Mouse (Mus musculus) cerebellum, postnatal 10 days (tissue): ENCODE data around the gene Acbd4.

Experiments
- DNase-seq, 2 experiments: peaks; one replicate each; pipeline ENCODE4 v3.0.0; 2021; ENCODE audit warnings: mixed read lengths in 2 of 2

Gene Acbd4

GRCm38 (mm10) chr11:103114270-103114943, 12.9 kb downstream of the Acbd4 start:
- no peak for DNase-seq

GRCm38 (mm10) chr11:103115163-103116007, 13.9 kb downstream of the Acbd4 start:
- DNase-seq = peak; percentile 88 to 90

- DNase-seq = peak; percentile 100
These were observed 14.7 kb downstream of the Acbd4 start, which contains the start of gene Hexim1 for GRCm38 (mm10) chr11:103116008-103116818. Hexim1 (plus strand) TSS chr11:103116231.

- peak; percentile 89 to 90 for DNase-seq
These were observed 15.6 kb downstream of the Acbd4 start for GRCm38 (mm10) chr11:103116959-103117590.

GRCm38 (mm10) chr11:103117591-103118009, 16.1 kb downstream of the Acbd4 start:
- DNase-seq = peak; percentile 62 to 65

GRCm38 (mm10) chr11:103118866-103119265, 17.4 kb downstream of the Acbd4 start:
- no peak for DNase-seq

- DNase-seq = no peak
These were observed 18.1 kb downstream of the Acbd4 start for GRCm38 (mm10) chr11:103119609-103120008.

GRCm38 (mm10) chr11:103120315-103120714, 18.8 kb downstream of the Acbd4 start:
- DNase-seq = no peak

GRCm38 (mm10) chr11:103131701-103132575, 30.5 kb downstream of the Acbd4 start, which contains the start of gene Hexim2:
Hexim2 (plus strand) TSS chr11:103132429.
- DNase-seq = peak; percentile 93 to 94

- peak; percentile 100 for DNase-seq
These were observed 31.3 kb downstream of the Acbd4 start for GRCm38 (mm10) chr11:103132576-103133455.

- no peak for DNase-seq
These were observed 32.1 kb downstream of the Acbd4 start for GRCm38 (mm10) chr11:103133456-103134185.

GRCm38 (mm10) chr11:103134221-103134620, 32.7 kb downstream of the Acbd4 start:
- DNase-seq = no peak

GRCm38 (mm10) chr11:103136039-103136577, 34.6 kb downstream of the Acbd4 start:
- DNase-seq = no peak

- no peak for DNase-seq
These were observed 38.7 kb downstream of the Acbd4 start for GRCm38 (mm10) chr11:103139951-103140762.

- no peak for DNase-seq
These were observed 39.2 kb downstream of the Acbd4 start for GRCm38 (mm10) chr11:103140763-103141100.

- DNase-seq = peak in 1 of 2 experiments; percentile 40
These were observed 39.8 kb downstream of the Acbd4 start for GRCm38 (mm10) chr11:103141101-103141943.

GRCm38 (mm10) chr11:103141944-103142255, 40.4 kb downstream of the Acbd4 start:
- peak in 1 of 2 experiments; percentile 47 for DNase-seq
